Mouse (Mus musculus): ENCODE results near the gene Nav2.

DNA sequence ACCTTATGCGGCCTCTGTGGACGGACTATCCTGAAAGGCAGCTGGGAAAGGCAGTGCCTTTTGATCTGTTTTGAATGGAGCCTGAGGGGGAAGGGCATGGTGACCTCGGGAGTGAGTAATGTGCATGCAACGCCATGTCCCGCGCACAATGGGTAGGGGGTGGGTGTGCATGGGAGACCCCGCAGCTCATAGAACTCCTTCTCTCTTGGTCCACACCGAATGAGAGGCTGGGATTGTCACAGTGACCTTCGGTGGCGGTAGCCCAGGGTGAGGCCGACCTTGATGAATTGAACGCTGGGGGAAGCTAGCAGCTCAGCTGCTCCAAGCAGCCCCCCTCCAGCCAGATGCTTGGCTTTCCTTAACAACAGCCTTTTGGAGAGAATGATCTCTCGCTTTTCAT, 86.7 kb downstream of the Nav2 start:
- TF ChIP-seq CTCF (IDR thresholded peaks at IDR 0.05; ENCODE audit: low read depth, low read length) (no peak), EP300 (IDR thresholded peaks at IDR 0.05; ENCODE audit: insufficient read depth, low read depth, low read length) (peak; percentile 71)

Measured in ES-Bruce4 (cell line).